ENCODE assay signal across 9 mouse cellular contexts in genomic region chr3:69238141-69238851, GRCm38 (mm10). TPM values are rescaled to one million over a fixed set of nuclear protein-coding genes. Genes with fewer than 3 reads are reported as not detected.
DNase-seq lines count a peak whose midpoint lies in the region; ATAC-seq and TF ChIP-seq lines count a peak whose summit lies in the region.
"Had no signal": no experiment of that assay in that cellular context is flagged by ENCODE, and none has a peak within 500 bp of the region (broad histone marks: within the 10 kb centered on the region; RNA-seq: fewer than 3 reads in every experiment).

No protein-coding gene starts in this region.

- TF ChIP-seq EP300 in liver, postnatal 0 days (IDR thresholded peaks at IDR 0.05; ENCODE audit: low read depth), result no peak

- DNase-seq in forebrain, embryonic 10.5 days (ENCODE audit: extremely low spot score, low spot score), result peak; percentile 38
- peak; percentile 83 for DNase-seq in 416B (ENCODE audit: low read depth)
- peak; percentile 67 to 68 for DNase-seq in adrenal gland, postnatal 36 days
- DNase-seq in kidney, postnatal 0 days (ENCODE audit: low spot score), result peak; percentile 81
- peak; percentile 69 for DNase-seq in liver, postnatal 0 days
- peak; percentile 30 for DNase-seq in right cerebral cortex, postnatal 25 days

- TF ChIP-seq CTCF in kidney, postnatal 0 days (IDR thresholded peaks at IDR 0.05; ENCODE audit: low read depth), result peak; percentile 76
- TF ChIP-seq CTCF in liver, postnatal 0 days (IDR thresholded peaks at IDR 0.05; ENCODE audit: low read depth), result peak; percentile 79

- no peak overlapping the region for H3K27ac ChIP-seq in forebrain, embryonic 10.5 days
- H3K27ac ChIP-seq in forebrain, embryonic 12.5 days, result no peak overlapping the region
- H3K27ac ChIP-seq in embryonic facial prominence, embryonic 13.5 days, result no peak overlapping the region
- no peak overlapping the region for H3K27ac ChIP-seq in kidney, postnatal 0 days
- no peak overlapping the region for H3K27ac ChIP-seq in liver, postnatal 0 days (ENCODE audit: low read depth)

- H3K4me3 ChIP-seq in forebrain, embryonic 10.5 days, result no peak overlapping the region
- H3K4me3 ChIP-seq in forebrain, embryonic 12.5 days (replicated peaks), result no peak overlapping the region
- H3K4me3 ChIP-seq in embryonic facial prominence, embryonic 13.5 days, result no peak overlapping the region
- no peak overlapping the region for H3K4me3 ChIP-seq in kidney, postnatal 0 days (replicated peaks; ENCODE audit: low read depth, low read length)
- no peak overlapping the region for H3K4me3 ChIP-seq in liver, postnatal 0 days (ENCODE audit: low read depth, low read length)

- H3K4me1 ChIP-seq in forebrain, embryonic 10.5 days, result no peaks in the 10 kb centered on the region
- H3K4me1 ChIP-seq in forebrain, embryonic 12.5 days, result no peaks in the 10 kb centered on the region
- 0 out of 2 replicates have a peak, but pooled peaks cover 2% of the 10 kb centered on the region for H3K4me1 ChIP-seq in embryonic facial prominence, embryonic 13.5 days
- no peaks in the 10 kb centered on the region for H3K4me1 ChIP-seq in kidney, postnatal 0 days (replicated peaks; ENCODE audit: insufficient read depth, low read length)
- no peaks in the 10 kb centered on the region for H3K4me1 ChIP-seq in liver, postnatal 0 days (ENCODE audit: insufficient read depth)

- ATAC-seq in forebrain, embryonic 12.5 days (ENCODE audit: low FRiP score), result no peak
- ATAC-seq in embryonic facial prominence, embryonic 13.5 days (ENCODE audit: insufficient number of reproducible peaks, insufficient read depth, low FRiP score, low TSS enrichment, low read depth), result no peak
- no peak for ATAC-seq in kidney, postnatal 0 days (replicated peaks; ENCODE audit: low FRiP score, low read depth)
- ATAC-seq in liver, postnatal 0 days, result no peak

- WGBS in forebrain, embryonic 10.5 days, result 53% methylated on average over 12 of the region's 12 CpGs
- WGBS in forebrain, embryonic 12.5 days, result 50% methylated on average over 12 of the region's 12 CpGs
- WGBS in embryonic facial prominence, embryonic 13.5 days, result 34% methylated on average over 12 of the region's 12 CpGs
- 34% methylated on average over 12 of the region's 12 CpGs for WGBS in kidney, postnatal 0 days
- 36% methylated on average over 12 of the region's 12 CpGs for WGBS in liver, postnatal 0 days (ENCODE audit: insufficient replicate concordance)

- H3K9me3 ChIP-seq in forebrain, embryonic 10.5 days, result no peaks in the 10 kb centered on the region
- H3K9me3 ChIP-seq in forebrain, embryonic 12.5 days, result no peaks in the 10 kb centered on the region
- H3K9me3 ChIP-seq in embryonic facial prominence, embryonic 13.5 days, result no peaks in the 10 kb centered on the region
- no peaks in the 10 kb centered on the region for H3K9me3 ChIP-seq in kidney, postnatal 0 days (replicated peaks; ENCODE audit: low read length)
- H3K9me3 ChIP-seq in liver, postnatal 0 days (ENCODE audit: low read length), result no peaks in the 10 kb centered on the region

- no peak overlapping the region for H3K4me2 ChIP-seq in forebrain, embryonic 12.5 days
- H3K4me2 ChIP-seq in embryonic facial prominence, embryonic 13.5 days, result peak overlapping the region; percentile 16; the same call in 1 of the 2 replicates
- no peak overlapping the region for H3K4me2 ChIP-seq in kidney, postnatal 0 days (ENCODE audit: low read length)
- no peak overlapping the region for H3K4me2 ChIP-seq in liver, postnatal 0 days (ENCODE audit: low read depth, low read length)

- no peaks in the 10 kb centered on the region for H3K36me3 ChIP-seq in forebrain, embryonic 10.5 days (replicated peaks)
- no peaks in the 10 kb centered on the region for H3K36me3 ChIP-seq in forebrain, embryonic 12.5 days (replicated peaks)
- no peaks in the 10 kb centered on the region for H3K36me3 ChIP-seq in embryonic facial prominence, embryonic 13.5 days
- no peaks in the 10 kb centered on the region for H3K36me3 ChIP-seq in kidney, postnatal 0 days (ENCODE audit: insufficient read depth, low read length)
- no peaks in the 10 kb centered on the region for H3K36me3 ChIP-seq in liver, postnatal 0 days (replicated peaks; ENCODE audit: insufficient read depth, low read length)

- H3K27me3 ChIP-seq in forebrain, embryonic 10.5 days (ENCODE audit: poor library complexity, severe bottlenecking), result no peaks in the 10 kb centered on the region
- no peaks in the 10 kb centered on the region for H3K27me3 ChIP-seq in forebrain, embryonic 12.5 days
- H3K27me3 ChIP-seq in embryonic facial prominence, embryonic 13.5 days, result no peaks in the 10 kb centered on the region
- no peaks in the 10 kb centered on the region for H3K27me3 ChIP-seq in kidney, postnatal 0 days (ENCODE audit: insufficient read depth, low read length)
- H3K27me3 ChIP-seq in liver, postnatal 0 days (ENCODE audit: insufficient read depth, low read length), result no peaks in the 10 kb centered on the region

- H3K9ac ChIP-seq in forebrain, embryonic 12.5 days, result no peak overlapping the region
- H3K9ac ChIP-seq in embryonic facial prominence, embryonic 13.5 days, result no peak overlapping the region
- H3K9ac ChIP-seq in kidney, postnatal 0 days (ENCODE audit: low read depth, low read length), result no peak overlapping the region
- H3K9ac ChIP-seq in liver, postnatal 0 days (replicated peaks), result no peak overlapping the region

RNA-seq across cellular contexts. Expression of gene Arl14, which starts 16.1 kb away (rescaled TPM):
- polyA plus RNA-seq in forebrain, embryonic 10.5 days (2016; fragmentation: Nextera tagmentation; extraction: Ambion mirVana), result not detected in 2 replicates
- not detected in 2 replicates for polyA plus RNA-seq in forebrain, embryonic 12.5 days (2016; fragmentation: Nextera tagmentation; extraction: Ambion mirVana)
- total RNA-seq in adrenal gland, postnatal 36 days (2021), result not detected
- polyA plus RNA-seq in embryonic facial prominence, embryonic 13.5 days (2015; fragmentation: Nextera tagmentation; extraction: Ambion mirVana), result not detected in 2 replicates
- polyA plus RNA-seq in kidney, postnatal 0 days (2015; fragmentation: Nextera tagmentation; extraction: Ambion mirVana), result 0.22 TPM in 1 of 2 replicates, not detected in the other
- not detected in 2 replicates for polyA plus RNA-seq in liver, postnatal 0 days (2015; fragmentation: Nextera tagmentation; extraction: Ambion mirVana)
- polyA plus RNA-seq: liver, embryonic 16.5 days had no signal

Comparison
In these comparisons a context has a peak if more than half of its experiments do, and no peak if none do; other contexts are left out.
1. DNase-seq: peak in every context shown above with its lines; median percentile 83 in 416B; 81 in kidney, postnatal 0 days; 69 in liver, postnatal 0 days; 68 in adrenal gland, postnatal 36 days; 38 in forebrain, embryonic 10.5 days; 30 in right cerebral cortex, postnatal 25 days.